Mouse (Mus musculus): ENCODE measurements around the gene Defa32.
"Not testable (repeated sequence)": the region's sequence is repeated elsewhere in the genome, so short reads cannot be mapped to it uniquely, and the experiment has no call there.

Gene Defa32

DNA sequence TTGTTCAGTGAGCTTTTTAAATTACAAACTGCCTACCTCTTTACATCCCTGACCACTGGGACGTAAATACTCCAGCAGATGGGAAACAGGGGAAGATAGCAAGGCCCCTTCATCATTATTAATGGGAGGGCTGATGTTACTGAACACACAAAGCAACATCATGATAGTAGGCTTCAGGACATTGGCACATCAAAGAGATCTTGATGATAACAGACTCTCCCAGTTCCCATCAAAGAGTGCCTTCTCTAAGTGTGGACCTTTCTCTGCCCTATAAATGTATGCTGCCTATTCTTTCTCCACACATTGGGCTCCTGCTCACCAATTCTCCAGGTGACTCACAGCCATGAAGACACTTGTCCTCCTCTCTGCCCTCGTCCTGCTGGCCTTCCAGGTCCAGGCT lies at the start of gene Defa32:
Gene Defa32, plus strand, starts transcription at position 301 of the 400 bp plus-strand sequence.
- not testable (repeated sequence) for DNase-seq

DNA sequence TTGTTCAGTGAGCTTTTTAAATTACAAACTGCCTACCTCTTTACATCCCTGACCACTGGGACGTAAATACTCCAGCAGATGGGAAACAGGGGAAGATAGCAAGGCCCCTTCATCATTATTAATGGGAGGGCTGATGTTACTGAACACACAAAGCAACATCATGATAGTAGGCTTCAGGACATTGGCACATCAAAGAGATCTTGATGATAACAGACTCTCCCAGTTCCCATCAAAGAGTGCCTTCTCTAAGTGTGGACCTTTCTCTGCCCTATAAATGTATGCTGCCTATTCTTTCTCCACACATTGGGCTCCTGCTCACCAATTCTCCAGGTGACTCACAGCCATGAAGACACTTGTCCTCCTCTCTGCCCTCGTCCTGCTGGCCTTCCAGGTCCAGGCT lies 19.9 kb upstream of the Defa32 start, which contains the start of gene Defa20:
Gene Defa20, plus strand, starts transcription at position 301 of the 400 bp plus-strand sequence.
- not testable (repeated sequence) for DNase-seq

DNA sequence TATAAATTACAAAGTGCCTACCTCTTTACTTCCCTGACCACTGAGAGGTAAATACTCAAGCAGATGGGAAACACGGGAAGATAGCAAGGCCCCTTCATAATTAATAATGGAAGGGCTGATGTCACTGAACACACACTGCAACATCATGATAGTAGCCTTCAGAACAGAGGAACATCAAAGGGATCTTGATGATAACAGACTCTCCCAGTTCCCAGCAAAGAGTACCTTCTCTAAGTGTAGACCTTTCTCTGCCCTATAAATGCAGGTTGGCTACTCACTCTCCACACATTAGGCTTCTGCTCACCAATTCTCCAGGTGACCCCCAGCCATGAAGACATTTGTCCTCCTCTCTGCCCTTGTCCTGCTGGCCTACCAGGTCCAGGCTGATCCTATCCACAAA lies 36.3 kb downstream of the Defa32 start, which contains the start of gene Defa37:
Gene Defa37, plus strand, starts transcription at position 301 of the 400 bp plus-strand sequence.
- DNase-seq: not testable (repeated sequence)

All from cerebellum, adult 9-10 months (tissue).